Mouse (Mus musculus) forebrain, embryonic 16.5 days (tissue): Measurements from ENCODE around the gene Gm20388. TPM values are rescaled to one million over a fixed set of nuclear protein-coding genes. Genes with fewer than 3 reads are reported as not detected.

Experiments
- ATAC-seq: fragments of 200-750 bp; cut with Nextera tagmentation; 2 replicates; pipeline ENCODE4 v1.8.0; 2017; ENCODE audit warnings: mild to moderate bottlenecking, moderate library complexity
- H3K27ac ChIP-seq: fragments of 300-500 bp; sonication (generic); 2 replicates; pipeline ENCODE4 v1.5.1; 2014; ENCODE audit warnings: low read length, control low read depth
- H3K27me3 ChIP-seq: fragments of 300-500 bp; sonication (generic); replicated peaks from 2 replicates; pipeline ENCODE4 v1.6.1; 2014; ENCODE audit warnings: low read length; ENCODE audit not compliant: control insufficient read depth, insufficient read depth
- H3K36me3 ChIP-seq: fragments of 300-500 bp; sonication (generic); 2 replicates; pipeline ENCODE4 v1.6.1; 2014; ENCODE audit not compliant: control insufficient read depth, insufficient read depth
- H3K4me1 ChIP-seq: fragments of 300-500 bp; sonication (generic); replicated peaks from 2 replicates; pipeline ENCODE4 v1.6.1; 2014; ENCODE audit warnings: low read length; ENCODE audit not compliant: control insufficient read depth, insufficient read depth
- H3K4me2 ChIP-seq: fragments of 300-500 bp; sonication (generic); 2 replicates; pipeline ENCODE4 v1.6.1; 2014; ENCODE audit warnings: mild to moderate bottlenecking, low read length, control low read depth
- H3K4me3 ChIP-seq: fragments of 300-500 bp; sonication (generic); replicated peaks from 2 replicates; pipeline ENCODE4 v1.5.1; 2014; ENCODE audit warnings: mild to moderate bottlenecking, low read length, control low read depth
- H3K9ac ChIP-seq: fragments of 300-500 bp; sonication (generic); replicated peaks from 2 replicates; pipeline ENCODE4 v1.6.1; 2014; ENCODE audit warnings: low read depth, low read length, control low read depth
- H3K9me3 ChIP-seq: fragments of 300-500 bp; sonication (generic); 2 replicates; pipeline ENCODE4 v1.6.1; 2016; ENCODE audit warnings: low read length; ENCODE audit not compliant: control insufficient read depth
- WGBS: fragments of 180-500 bp; shearing (Covaris S2); extraction: QIAGEN DNeasy Blood & Tissue Kit; methylation state at CpG from one replicate; pipeline ENCODE4 v1.1.7; 2014; 5-methylcytosine and 5-hydroxymethylcytosine counted together
- polyA plus RNA-seq: library from polyadenylated mRNA; unstranded; fragments of >200 nt; fragmentation: Nextera tagmentation; extraction: Ambion mirVana; gene quantifications from 2 replicates; pipeline ENCODE4 v1.2.1, GENCODE M21; 2015

Gene Gm20388
- polyA plus RNA-seq, 1 experiment from 2014 or later, result 4.7 TPM

- Histone ChIP-seq H3K4me1 (no peaks in the 10 kb centered on the region), H3K27ac (no peak overlapping the region), H3K4me3 (no peak overlapping the region), H3K36me3 (no peaks in the 10 kb centered on the region), H3K27me3 (no peaks in the 10 kb centered on the region), H3K4me2 (no peak overlapping the region), H3K9ac (no peak overlapping the region), H3K9me3 (no peaks in the 10 kb centered on the region)
- ATAC-seq, result no peak
- 79% methylated on average over 5 of the region's 5 CpGs for WGBS
Measured at GRCm38 (mm10) chr8:124373753-124374152, 4463.1 kb downstream of the Gm20388 start.

DNA sequence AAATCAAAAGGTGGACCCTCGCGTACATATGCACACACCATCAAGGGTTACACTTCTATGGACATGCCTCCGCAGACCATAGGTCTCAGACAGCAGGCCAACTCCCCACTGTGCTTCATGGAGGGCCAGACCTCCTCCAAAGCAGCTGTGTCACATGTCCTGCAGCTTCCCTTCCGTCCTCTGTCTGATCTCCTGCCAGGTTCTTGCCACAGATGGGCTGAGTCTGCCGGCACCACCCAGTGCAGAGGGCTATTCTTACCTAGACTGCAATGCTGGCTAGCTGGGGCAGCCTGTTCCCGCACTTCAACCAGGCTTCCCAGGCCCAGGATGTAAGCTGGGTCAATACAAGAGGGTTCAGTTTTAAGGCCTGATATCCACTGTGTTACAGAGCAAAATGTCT lies 4464.5 kb downstream of the Gm20388 start:
- ATAC-seq, result no peak
- H3K4me3 ChIP-seq, result no peak overlapping the region
- no peak overlapping the region for H3K9ac ChIP-seq
- no peaks in the 10 kb centered on the region for H3K36me3 ChIP-seq
- no peaks in the 10 kb centered on the region for H3K27me3 ChIP-seq
- H3K27ac ChIP-seq, result no peak overlapping the region
- H3K9me3 ChIP-seq, result no peaks in the 10 kb centered on the region
- no peaks in the 10 kb centered on the region for H3K4me1 ChIP-seq
- 77% methylated on average over 6 of the region's 6 CpGs for WGBS
- no peak overlapping the region for H3K4me2 ChIP-seq

DNA sequence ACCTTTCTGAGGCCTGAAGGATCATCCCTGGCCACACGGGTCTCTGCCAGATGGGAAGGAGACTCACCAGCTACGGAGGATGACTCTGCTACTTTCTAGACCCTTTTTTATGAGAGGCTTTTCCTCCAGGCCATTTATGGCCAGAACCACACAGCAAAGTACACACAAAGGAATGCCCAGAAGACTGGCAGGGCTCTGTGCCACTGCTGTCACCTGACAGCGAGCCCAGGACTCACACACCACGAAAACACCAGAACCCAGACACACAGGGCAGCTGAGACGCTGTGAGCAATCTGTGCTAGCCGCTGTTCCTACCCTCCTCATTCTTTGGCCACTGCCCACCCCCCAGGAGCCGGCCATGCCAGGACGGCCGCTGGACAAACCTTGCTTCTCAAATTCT lies 4465.1 kb downstream of the Gm20388 start:
- H3K27me3 ChIP-seq, result no peaks in the 10 kb centered on the region
- no peaks in the 10 kb centered on the region for H3K36me3 ChIP-seq
- WGBS, result 86% methylated on average over 9 of the region's 9 CpGs
- H3K4me3 ChIP-seq, result no peak overlapping the region
- H3K27ac ChIP-seq, result no peak overlapping the region
- no peak for ATAC-seq
- H3K9ac ChIP-seq, result no peak overlapping the region
- H3K9me3 ChIP-seq, result no peaks in the 10 kb centered on the region
- no peaks in the 10 kb centered on the region for H3K4me1 ChIP-seq
- H3K4me2 ChIP-seq, result no peak overlapping the region

GRCm38 (mm10) chr8:124376406-124376805 lies 4465.8 kb downstream of the Gm20388 start:
- no peaks in the 10 kb centered on the region for H3K9me3 ChIP-seq
- WGBS, result 97% methylated on average over 12 of the region's 12 CpGs
- H3K4me3 ChIP-seq, result no peak overlapping the region
- H3K36me3 ChIP-seq, result no peaks in the 10 kb centered on the region
- H3K4me2 ChIP-seq, result no peak overlapping the region
- H3K9ac ChIP-seq, result no peak overlapping the region
- H3K27ac ChIP-seq, result no peak overlapping the region
- no peak for ATAC-seq
- no peaks in the 10 kb centered on the region for H3K4me1 ChIP-seq
- H3K27me3 ChIP-seq, result no peaks in the 10 kb centered on the region

DNA sequence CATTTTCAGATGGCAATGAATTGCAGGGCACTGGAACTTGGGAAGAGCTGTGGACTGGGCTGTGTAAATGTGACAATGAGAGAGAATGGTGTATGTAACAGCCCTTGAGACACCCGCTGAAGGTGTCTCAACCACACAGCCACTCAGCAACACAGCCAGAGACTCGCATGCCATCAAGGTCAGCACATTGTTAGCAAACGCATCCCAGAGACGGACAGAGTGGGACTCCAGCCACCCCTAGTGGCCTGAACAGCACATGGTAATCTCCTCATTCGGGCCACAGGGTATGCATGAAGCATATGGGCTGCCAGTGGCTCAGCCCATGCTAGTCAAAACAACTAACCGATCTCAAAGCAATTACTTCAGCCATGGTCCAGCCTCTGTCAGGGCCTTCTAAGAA lies 4468.6 kb downstream of the Gm20388 start:
- Histone ChIP-seq H3K9me3 (no peaks in the 10 kb centered on the region), H3K4me3 (no peak overlapping the region), H3K4me1 (peaks cover 6% of the 10 kb centered on the region), H3K36me3 (no peaks in the 10 kb centered on the region), H3K9ac (no peak overlapping the region), H3K27ac (no peak overlapping the region), H3K27me3 (no peaks in the 10 kb centered on the region), H3K4me2 (no peak overlapping the region)
- 75% methylated on average over 6 of the region's 6 CpGs for WGBS
- no peak for ATAC-seq

DNA sequence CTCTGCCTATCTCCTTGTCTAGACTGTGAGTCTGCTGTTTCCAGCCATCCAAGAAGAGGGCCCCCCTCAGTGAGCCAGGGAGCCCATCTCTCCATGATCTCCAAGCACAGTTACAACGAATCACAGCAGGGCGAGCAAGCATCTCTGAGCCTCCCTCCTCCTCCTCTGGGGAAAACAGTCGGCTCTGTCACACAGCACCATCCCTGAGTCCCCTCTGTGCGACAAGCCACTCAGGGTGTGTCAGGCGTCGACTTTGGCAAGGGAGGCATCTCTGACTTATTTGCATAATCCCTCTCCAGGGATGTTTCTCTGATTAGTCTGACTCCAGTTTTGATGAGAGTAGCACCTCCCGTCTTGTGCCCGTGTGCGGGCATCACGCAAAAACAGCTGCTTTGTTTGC lies 4471.6 kb downstream of the Gm20388 start:
- Histone ChIP-seq H3K9ac (no peak overlapping the region), H3K4me1 (peaks cover 10% of the 10 kb centered on the region), H3K9me3 (no peaks in the 10 kb centered on the region), H3K36me3 (no peaks in the 10 kb centered on the region), H3K4me2 (no peak overlapping the region), H3K4me3 (no peak overlapping the region), H3K27me3 (no peaks in the 10 kb centered on the region), H3K27ac (no peak overlapping the region)
- peak; percentile 8; the same call in 1 of the 2 replicates for ATAC-seq
- WGBS, result 32% methylated on average over 10 of the region's 10 CpGs

GRCm38 (mm10) chr8:124384336-124384735 lies 4473.7 kb downstream of the Gm20388 start:
- no peak overlapping the region for H3K27ac ChIP-seq
- H3K4me3 ChIP-seq, result no peak overlapping the region
- no peak overlapping the region for H3K4me2 ChIP-seq
- no peaks in the 10 kb centered on the region for H3K36me3 ChIP-seq
- no peak for ATAC-seq
- no peaks in the 10 kb centered on the region for H3K9me3 ChIP-seq
- WGBS, result 94% methylated on average over 19 of the region's 19 CpGs
- H3K9ac ChIP-seq, result no peak overlapping the region
- H3K4me1 ChIP-seq, result peaks cover 10% of the 10 kb centered on the region
- H3K27me3 ChIP-seq, result no peaks in the 10 kb centered on the region

DNA sequence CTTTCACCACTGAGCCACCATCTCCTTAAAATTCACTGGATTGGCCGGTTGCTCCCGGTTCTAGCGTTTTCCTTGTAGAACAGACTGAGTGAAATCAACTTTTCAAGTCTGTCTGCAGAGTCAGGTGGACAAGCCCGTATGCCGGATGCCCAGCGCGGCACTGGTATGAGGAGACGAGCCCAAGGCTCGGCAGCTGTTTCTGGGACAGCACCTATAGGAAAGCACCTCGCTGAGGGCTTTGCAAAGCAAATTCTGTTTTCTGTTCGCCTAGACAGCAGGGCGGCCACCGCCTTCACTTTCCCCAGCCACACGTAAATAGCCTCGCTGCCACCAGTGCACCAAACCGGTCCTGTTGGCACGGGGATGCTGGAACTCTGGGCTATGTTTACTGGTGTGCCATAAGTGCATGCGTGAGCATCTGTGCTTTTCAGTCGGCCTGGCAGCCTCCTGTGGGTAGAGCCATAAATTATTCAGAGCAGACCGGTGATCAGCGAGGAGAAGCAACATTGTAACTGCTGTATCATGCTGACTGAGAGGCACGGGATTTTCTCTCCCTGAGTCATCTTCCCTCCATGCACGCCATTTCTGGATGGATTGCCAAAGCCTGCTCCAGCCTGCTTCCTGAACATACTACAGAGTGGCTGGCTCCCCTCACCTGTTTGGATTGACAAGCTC lies 4475.7 kb downstream of the Gm20388 start:
- Histone ChIP-seq H3K9ac (no peak overlapping the region), H3K27me3 (no peaks in the 10 kb centered on the region), H3K9me3 (no peaks in the 10 kb centered on the region), H3K4me3 (no peak overlapping the region), H3K27ac (no peak overlapping the region), H3K4me1 (peaks cover 10% of the 10 kb centered on the region), H3K36me3 (no peaks in the 10 kb centered on the region), H3K4me2 (no peak overlapping the region)
- ATAC-seq, result peak; percentile 92
- 67% methylated on average over 23 of the region's 23 CpGs for WGBS

- no peak for ATAC-seq
- Histone ChIP-seq H3K9me3 (no peaks in the 10 kb centered on the region), H3K4me3 (no peak overlapping the region), H3K27me3 (no peaks in the 10 kb centered on the region), H3K9ac (no peak overlapping the region), H3K4me2 (no peak overlapping the region), H3K36me3 (no peaks in the 10 kb centered on the region), H3K4me1 (0 out of 2 replicates have a peak, but pooled peaks cover 4% of the 10 kb centered on the region), H3K27ac (no peak overlapping the region)
- WGBS, result 86% methylated on average over 11 of the region's 11 CpGs
Measured at GRCm38 (mm10) chr8:124389495-124389894, 4478.9 kb downstream of the Gm20388 start.

DNA sequence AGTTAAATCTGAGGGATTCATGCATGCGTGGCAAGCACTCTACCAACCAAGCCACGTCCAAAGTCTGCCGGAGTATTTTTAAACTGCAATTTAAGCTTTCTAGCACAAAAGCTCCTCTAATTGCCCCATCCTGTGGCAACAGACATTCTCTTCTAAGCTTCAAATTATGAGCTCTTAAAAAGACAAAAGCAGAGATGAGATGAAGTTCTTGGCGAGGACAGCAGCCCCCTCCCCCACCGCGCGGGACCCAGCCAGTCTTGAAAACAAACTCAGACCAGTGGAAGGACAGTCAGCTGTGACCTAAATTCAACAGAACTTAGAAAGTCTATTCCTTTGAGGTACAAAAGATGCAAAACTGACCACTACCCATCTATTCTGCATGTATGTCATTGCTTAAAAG lies 4480.6 kb downstream of the Gm20388 start:
- Histone ChIP-seq H3K9ac (no peak overlapping the region), H3K4me2 (no peak overlapping the region), H3K27me3 (no peaks in the 10 kb centered on the region), H3K36me3 (no peaks in the 10 kb centered on the region), H3K27ac (0 out of 2 replicates have a peak overlapping the region, but pooled peaks have one; percentile 10), H3K4me1 (0 out of 2 replicates have a peak, but pooled peaks cover 3% of the 10 kb centered on the region), H3K4me3 (no peak overlapping the region), H3K9me3 (no peaks in the 10 kb centered on the region)
- no peak for ATAC-seq
- WGBS, result 67% methylated on average over 7 of the region's 7 CpGs
